Mouse (Mus musculus) adipocyte (in vitro differentiated cells): ENCODE results near the gene Hist1h1t.
"Not testable (repeated sequence)": the region's sequence is repeated elsewhere in the genome, so short reads cannot be mapped to it uniquely, and the experiment has no call there.

Experiments used
- DNase-seq: peaks from one replicate; pipeline ENCODE4 v3.0.0-alpha.2; 2016; ENCODE audit warnings: low spot score

Gene Hist1h1t

GRCm38 (mm10) chr13:23695514-23695913, at the start of gene Hist1h1t:
Gene Hist1h1t (plus strand): TSS chr13:23695814.
- no peak for DNase-seq

DNA sequence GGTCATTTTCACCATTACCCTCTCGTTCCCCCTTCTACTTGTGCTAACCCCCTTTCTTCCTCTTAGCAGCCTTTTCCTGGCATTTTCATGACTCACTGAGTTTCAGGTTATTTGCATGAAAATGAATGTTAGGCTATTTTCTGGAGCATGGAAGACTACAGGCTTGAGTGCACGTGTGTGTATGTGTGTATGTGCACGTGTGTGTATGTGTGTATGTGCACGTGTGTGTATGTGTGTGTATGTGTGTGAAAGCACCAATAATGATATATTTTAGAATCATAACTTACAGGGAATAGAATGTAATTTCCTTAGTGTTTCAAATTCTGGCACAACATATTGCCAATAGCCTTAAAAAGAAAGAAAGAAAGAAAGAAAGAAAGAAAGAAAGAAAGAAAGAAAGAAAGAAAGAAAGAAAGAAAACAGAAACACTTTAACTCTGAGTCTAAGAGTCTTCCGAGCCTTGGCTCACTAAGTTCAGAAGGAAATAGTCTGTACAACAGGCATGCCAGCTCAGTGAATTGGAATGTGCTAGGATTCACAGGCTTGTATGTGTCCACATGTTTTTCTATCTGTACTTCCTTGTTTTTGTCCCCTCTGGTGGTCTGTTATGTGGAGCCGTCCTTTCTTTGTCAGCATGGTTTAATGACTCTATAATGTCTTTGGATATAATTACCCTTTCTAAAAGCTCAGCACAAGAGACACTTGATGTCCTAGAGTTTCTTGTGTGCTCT, 35.8 kb upstream of the Hist1h1t start:
- DNase-seq: no peak

- DNase-seq: no peak
Measured at GRCm38 (mm10) chr13:23662536-23662935, 33.1 kb upstream of the Hist1h1t start.

GRCm38 (mm10) chr13:23681990-23682582, 13.5 kb upstream of the Hist1h1t start:
- no peak for DNase-seq

GRCm38 (mm10) chr13:23682623-23682946, 13.0 kb upstream of the Hist1h1t start:
- DNase-seq: no peak

DNA sequence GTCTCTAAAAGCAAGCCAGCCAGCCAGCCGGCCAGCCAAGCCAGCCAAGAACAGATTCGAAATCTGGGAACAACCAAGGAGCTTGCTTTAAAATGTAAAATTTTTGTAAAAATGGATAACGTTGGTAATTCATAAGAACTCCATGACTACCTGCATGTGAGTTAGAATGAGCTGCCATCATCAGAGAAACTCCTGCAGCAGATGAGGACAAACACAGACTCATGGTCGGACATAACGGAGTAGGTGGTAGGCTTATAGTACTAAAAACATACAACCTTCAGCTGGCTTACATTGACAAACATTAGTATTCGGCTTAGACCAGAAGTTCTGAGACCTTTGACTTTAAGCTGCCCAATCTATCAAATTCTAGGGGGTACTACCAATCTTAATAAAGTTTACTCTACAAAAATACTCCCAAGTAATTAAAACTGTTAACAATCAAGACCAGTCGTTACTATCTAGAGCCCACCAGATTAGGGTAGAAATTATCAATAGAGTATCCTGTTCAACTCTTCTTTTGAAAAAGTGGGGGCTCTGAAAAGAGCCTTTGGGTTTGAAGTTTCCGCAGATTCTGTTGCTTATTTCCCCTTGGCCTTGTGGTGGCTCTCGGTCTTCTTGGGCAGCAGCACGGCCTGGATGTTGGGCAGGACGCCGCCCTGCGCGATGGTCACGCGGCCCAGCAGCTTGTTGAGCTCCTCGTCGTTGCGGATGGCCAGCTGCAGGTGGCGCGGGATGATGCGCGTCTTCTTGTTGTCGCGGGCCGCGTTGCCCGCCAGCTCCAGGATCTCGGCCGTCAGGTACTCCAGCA, 12.5 kb upstream of the Hist1h1t start:
- not testable (repeated sequence) for DNase-seq

GRCm38 (mm10) chr13:23683755-23684281, 11.8 kb upstream of the Hist1h1t start, which contains the start of the genes Hist1h2ac and Hist1h2bc:
Gene Hist1h2ac (minus strand): TSS chr13:23683948.
Gene Hist1h2bc (plus strand): TSS chr13:23684199.
- DNase-seq: peak; percentile 97

- peak; percentile 87 for DNase-seq
Measured at GRCm38 (mm10) chr13:23684295-23684945, 11.2 kb upstream of the Hist1h1t start.

- peak; percentile 82 for DNase-seq
Measured at GRCm38 (mm10) chr13:23685121-23685861, 10.3 kb upstream of the Hist1h1t start.

GRCm38 (mm10) chr13:23685966-23686365, 9.6 kb upstream of the Hist1h1t start:
- DNase-seq: peak; percentile 50

DNA sequence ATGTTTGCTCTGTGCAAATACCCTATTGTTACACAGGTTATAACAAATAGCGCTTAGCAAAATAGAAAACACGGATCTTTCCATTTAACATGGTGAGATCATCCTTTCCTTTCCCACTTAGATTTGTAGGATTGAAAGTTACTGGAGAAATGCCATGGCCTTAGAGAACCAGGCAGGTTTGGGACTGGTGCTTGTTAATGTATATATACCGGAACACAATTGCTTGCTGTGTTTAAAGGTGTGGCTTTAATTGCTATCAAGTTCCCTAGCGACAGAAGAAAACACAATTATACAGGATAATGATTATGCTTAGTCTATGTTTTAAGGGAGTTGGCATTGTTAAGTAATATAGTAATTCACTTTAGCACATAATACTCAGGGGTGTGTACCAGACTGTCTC, 8.4 kb upstream of the Hist1h1t start:
- no peak for DNase-seq

DNA sequence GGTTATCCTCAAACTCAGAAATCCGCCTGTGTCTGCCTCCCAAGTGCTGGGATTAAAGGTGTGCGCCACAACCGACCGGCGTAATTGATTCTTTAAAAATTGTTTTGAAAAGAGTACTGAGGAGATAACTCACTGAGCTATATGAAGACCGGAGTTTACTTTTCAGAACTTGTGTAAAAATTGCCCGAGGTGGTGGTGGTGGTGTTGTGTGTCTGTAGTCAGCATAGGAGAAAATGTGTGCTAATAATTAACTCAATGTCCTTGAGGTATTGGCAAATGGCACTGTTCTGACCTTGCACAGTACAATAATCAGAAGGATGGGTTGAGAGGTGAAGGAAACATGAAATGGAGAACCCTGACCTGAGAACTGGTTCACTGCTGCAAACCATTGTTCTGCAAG, 7.7 kb upstream of the Hist1h1t start:
- no peak for DNase-seq

DNA sequence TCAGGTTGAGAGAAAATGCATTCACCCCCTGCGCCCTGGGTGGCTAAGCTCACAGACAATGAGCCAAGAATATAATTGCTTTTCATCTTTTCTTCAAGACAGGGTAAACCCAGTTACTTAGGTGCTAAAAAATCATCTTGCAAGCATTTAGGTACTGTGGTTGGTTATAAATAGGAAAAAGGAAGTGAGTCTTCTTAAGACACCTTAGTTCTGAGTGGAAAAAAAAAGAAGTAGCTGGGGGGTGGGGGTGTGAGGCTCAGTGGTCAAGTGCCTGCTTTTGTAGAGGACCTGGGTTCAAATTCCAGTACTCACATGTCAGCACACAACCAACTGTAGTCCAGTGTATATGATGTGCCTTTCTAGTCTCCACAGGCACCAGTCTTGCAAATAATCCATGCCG, 6.7 kb upstream of the Hist1h1t start:
- no peak for DNase-seq

DNA sequence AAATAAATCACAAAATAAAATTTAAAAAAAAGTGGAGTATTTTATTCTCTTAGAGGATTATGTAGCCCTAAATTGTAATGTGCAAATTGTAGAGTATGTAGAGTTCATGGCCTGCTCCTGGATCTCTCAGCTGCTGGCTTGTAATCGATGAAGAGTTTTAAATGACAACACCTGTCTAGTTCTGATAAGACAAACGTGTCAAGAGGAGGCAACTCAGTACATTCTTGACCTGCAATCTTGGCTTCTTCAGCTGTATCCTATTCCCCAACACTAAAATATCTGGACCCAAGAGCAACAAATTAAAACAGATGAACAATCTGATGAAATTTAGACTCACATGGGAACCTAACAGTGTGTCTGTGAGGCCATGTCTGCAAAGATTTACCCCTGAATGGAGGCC, 6.2 kb upstream of the Hist1h1t start:
- DNase-seq: no peak

DNA sequence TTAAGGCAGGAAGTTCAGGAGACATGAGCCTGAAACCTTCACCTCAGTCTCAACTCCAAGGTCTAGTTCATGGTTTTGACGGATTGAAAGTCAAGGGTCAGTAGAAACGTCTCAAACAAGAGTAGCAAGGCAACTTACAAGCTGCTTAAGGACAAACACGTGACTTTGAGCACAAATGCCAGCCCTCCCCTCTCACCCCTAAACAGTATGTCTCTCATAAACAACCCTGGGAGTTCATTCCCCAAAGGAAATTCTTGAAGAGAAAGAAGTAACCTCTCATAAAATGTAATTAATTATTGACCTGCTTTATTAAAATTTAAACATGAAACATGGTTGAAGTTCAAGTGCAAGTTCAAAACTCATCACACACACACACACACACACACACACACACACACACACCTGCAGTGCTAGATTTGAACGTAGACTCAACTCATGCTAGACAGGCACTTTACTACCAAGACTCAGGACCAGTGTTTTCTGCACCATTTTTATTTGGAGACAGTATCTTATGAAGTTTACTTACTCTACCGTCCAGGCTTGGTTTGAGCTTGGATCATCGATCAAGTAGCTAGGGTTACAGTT, 1.7 kb upstream of the Hist1h1t start:
- peak; percentile 40 for DNase-seq

DNA sequence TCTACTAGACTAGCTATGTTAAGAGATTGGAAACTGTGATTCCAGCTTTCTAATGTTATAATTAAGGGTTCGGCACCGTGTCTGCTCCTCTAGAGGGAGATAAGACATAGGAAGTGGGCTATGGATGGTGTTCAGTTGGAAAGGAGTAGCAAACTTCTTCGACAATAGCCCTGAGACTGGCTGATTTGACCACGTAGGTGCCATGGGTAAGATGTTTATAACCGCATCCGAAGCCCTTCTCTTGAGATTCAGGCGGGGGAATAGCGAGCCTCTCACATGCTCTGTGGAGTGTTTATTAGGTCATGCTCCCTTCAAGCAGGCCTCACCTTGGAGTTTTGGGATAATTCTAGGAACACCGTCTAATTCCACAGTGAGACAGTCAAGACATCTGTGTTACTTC, 658 bp upstream of the Hist1h1t start:
- no peak for DNase-seq

DNA sequence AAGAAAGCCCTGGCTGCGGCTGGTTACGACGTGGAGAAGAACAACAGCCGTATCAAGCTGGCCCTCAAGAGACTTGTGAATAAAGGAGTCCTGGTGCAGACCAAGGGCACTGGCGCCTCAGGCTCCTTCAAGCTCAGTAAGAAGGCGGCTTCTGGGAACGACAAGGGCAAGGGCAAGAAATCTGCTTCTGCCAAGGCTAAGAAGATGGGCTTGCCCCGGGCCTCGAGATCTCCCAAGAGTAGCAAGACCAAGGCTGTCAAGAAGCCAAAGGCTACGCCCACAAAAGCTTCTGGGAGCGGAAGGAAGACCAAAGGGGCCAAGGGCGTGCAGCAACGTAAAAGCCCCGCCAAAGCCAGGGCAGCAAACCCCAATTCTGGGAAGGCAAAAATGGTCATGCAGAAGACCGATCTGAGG, 454 bp downstream of the Hist1h1t start:
- no peak for DNase-seq

GRCm38 (mm10) chr13:23697491-23698299, 2.1 kb downstream of the Hist1h1t start:
- peak; percentile 86 for DNase-seq

DNA sequence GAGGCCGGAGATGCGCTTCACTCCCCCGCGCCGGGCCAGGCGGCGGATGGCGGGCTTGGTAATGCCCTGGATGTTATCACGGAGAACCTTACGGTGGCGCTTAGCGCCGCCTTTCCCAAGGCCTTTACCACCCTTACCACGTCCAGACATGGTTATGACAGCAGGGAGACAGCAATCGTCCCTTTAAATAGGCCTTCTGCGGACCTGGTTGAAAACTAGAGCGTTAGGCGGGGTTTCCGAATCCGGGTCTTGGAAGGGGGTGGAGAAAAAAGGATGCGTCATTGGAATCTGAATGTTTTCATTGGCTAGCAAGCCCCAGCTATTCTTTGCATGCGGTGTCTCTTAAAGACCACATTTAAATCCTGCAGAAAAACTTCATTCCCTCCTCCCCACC, 2.7 kb downstream of the Hist1h1t start, which contains the start of gene Hist1h4c:
Gene Hist1h4c (minus strand): TSS at position 155 of the 394 bp plus-strand sequence.
- DNase-seq: peak; percentile 100

- no peak for DNase-seq
Measured at GRCm38 (mm10) chr13:23698996-23699395, 3.4 kb downstream of the Hist1h1t start.
